Mouse (Mus musculus) left cerebral cortex, postnatal 25 days (tissue): ENCODE measurements at regions not wholly inside any gene's neighbourhood (a gene's known extent, or its start where the extent isn't known, plus 50 kb on each side); places are given as distances from the start of the nearest gene placed in this dataset.
A peak's percentile ranks its signal among the peaks of the same experiment; 100 is the strongest.

ENCODE experiments used
- DNase-seq, 2 experiments: peaks; one replicate each; pipeline ENCODE4 v3.0.0; 2022; ENCODE audit warnings: low spot score in 2 of 2, mixed read lengths in 1 of 2
- intact Hi-C: fragments of 180-260 bp; cut with DNase I; formaldehyde crosslinking; loops from one replicate; pipeline ENCODE4 v1.15.1; 2025

DNA sequence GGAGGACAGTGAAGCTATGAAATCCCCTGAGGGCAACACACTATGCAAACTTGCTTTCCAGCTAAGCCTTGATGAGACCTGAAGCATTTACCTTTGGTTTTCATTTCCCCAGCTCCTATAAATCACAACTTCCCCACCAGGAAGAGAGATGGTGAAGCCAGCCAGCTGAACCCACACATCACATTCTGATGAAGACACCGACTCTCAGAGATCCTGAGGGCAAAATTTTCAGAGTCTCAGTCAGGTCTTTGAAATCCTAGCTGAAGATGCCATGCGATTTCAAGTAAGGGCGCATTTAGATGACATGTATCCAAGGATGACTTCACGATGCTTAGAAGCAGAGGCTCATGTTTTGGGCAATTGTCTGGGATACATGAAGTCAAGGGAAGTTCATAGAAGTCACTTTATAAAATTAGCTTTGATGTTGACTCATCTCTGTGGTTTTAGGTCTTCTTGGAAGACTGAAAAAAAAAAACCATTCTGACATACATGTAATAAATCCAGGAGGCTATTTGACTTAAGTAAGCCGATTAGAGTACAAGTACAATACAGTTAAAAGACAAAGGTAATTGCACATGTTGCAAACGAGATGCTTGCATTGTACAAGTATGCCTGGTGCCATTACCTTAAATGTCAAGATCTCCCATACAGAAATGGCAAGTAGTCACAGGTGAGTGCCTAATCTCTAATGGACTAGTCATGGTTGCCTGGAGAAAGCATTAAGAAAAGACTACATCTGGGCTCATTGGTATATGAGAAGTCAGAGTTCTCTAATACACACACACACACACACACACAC, 391.1 kb upstream of the Prickle1 start:
- intact Hi-C loops = no loop called here

DNA sequence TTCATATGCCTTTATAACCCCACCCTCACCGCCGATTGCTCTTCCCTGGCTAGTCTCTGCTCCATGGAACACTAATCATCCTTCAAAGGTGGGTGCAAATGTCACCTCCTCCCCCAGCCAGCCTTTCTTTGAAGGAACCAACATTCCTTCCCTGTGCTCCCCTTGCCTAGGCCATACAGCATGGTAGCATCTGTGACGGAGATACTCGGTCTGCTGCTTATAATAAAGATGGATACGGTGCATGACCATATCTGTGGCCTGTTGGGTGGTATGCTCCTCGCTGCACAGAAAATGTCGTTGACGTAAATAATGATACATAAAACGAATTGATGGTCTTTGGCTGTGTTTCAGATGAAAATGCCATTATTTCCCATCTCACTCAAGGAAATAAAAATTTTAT, 386.4 kb upstream of the Prickle1 start:
- no peak for DNase-seq

More for the DNA sequence above, 391.1 kb upstream of the Prickle1 start:
- DNase-seq = no peak

DNA sequence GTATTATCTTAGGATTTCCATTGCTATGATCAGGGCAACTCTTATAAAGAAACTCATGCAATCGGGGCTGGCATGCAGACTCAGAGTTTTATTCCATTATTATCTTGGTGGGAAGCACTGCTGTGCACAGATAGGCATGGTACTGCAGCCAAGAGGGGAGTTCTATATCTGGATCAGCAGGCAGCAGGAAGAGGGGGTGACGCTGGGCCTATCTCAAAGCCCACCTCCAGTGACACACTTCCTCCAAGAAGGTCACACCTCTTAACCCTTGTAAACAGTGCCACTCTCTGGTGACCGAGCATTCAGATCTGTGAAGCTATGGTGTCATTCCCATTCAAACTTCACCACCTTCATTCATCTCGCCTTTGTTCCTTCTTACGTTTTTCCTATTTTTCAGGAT, 381.8 kb upstream of the Prickle1 start:
- intact Hi-C loops = no loop called here
- peak in 1 of 2 experiments; percentile 30 for DNase-seq

More for the DNA sequence above, 386.4 kb upstream of the Prickle1 start:
- intact Hi-C loops = no loop called here

- DNase-seq = no peak
- intact Hi-C loops = no loop called here
Measured at GRCm38 (mm10) chr15:93974727-93975126, 379.0 kb upstream of the Prickle1 start.

DNA sequence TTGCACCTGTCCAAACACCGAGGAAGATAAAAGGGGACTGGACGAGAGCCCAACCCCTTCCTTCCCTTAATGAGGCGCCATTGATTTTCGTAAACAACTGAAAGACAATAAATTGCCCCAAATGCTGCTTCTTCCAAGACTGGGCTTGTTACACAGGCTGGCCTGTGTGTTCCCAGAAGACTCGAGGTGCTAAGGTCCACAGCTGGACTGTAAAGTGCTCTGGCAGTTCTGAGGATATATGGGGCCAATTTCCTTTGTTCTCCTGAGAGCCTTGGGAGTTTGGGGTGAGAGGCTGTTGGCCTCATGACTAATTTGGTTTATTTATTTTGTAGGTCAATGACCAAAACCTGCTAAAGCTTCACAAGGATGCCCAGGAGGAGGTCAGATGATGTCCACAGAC, 377.3 kb upstream of the Prickle1 start:
- intact Hi-C loops = no loop called here
- no peak for DNase-seq

GRCm38 (mm10) chr15:93961950-93962349, 366.3 kb upstream of the Prickle1 start:
- intact Hi-C loops = no loop called here
- DNase-seq = no peak

DNA sequence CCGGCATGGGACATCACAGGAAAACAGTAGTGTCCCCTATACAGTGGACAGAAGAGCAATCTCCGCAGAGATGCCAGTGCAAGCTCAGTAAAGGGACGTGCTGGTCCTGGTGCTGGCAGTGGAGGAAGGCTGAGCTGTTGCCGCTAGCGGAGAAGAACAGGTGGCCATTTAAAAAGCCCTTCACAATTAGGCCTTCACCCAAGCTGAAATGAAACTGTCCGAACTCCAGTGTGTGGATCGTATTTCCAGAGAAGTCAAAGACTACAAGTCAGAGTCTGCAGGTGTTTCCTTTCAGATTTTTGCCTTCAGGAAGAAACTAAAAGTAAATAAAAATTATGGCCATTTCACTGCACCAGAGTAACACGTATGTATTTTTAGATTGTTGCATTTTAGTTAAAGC, 364.2 kb upstream of the Prickle1 start:
- intact Hi-C loops = no loop called here
- no peak for DNase-seq

DNA sequence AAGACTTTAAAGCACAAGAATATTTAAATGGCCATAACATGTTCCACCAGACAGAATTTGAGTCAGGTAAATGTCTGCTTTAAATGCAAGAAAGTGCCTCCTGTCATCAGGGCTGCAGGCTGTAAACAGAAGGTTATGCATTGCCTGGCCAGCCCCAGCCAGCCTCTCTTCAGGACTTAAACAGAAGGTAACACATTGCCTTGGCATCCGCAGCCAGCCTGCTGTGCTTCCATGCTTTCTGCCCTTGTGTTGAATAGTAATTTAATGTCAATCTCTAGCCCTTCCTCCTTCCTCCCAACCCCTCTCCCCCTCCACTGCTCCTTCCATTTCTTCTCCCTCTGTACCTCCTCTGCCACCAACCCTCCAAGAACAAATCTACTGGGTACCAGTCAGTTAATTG, 362.4 kb upstream of the Prickle1 start:
- no peak for DNase-seq
- intact Hi-C loops = no loop called here

GRCm38 (mm10) chr15:93956801-93957200, 361.1 kb upstream of the Prickle1 start:
- intact Hi-C loops = no loop called here
- DNase-seq = peak; percentile 17 to 35

DNA sequence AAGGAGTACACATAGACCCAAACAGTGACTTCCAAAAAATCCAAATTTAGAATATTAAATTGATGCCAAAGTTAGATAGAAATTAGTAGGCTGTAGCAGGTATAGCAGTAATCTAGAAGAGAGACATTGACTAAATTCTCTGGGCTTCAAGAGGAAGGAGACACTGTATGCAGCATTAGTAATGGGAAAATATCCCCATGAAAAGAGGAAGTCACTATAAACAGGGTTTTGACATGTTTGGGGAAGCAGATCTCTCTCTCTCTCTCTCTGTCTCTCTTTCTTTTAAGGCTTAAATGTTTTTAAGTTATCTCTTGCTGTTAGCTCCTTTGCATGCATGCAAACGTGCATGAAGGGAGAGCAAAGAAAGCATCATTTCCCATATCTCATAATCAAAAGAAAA, 357.9 kb upstream of the Prickle1 start:
- DNase-seq = no peak
- intact Hi-C loops = no loop called here

DNA sequence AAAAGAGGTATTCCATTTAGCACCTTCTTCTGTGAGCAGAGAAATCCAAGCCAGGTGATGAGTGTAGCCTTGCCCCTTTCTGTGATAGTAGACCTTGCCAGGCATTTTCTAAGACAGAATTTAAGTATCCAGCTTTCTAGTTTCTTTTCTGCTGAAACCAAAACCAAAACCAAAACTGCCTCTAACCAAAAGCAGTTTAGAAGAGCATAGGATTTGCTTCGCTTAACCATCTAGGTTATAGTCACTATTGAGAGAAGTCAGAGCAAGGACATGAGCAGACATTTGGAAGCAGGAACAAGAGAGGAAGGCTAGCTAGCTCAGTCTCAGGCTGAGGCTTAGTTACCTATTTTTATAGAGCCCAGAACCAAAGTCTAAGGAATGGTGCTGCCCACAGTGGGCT, 354.8 kb upstream of the Prickle1 start:
- intact Hi-C loops = no loop called here

DNA sequence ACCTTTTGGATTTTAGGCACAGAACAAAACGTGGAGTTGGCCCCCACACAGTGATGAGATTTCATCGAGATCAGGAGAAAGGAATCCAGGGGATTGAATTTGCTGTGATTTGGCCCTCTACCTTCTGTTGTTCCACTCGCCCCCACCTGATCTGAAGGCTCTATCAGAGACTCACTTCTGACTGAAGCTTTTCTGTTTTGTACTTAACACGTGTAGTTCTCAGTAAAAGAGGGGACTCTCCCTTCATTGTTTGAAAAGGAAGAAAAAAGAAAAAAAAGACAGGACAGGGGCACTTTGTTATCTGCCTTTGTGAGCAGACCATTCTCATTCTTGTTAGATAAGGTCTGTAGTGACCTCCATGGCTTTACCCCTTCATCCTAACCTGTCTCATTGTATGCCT, 353.2 kb upstream of the Prickle1 start:
- no peak for DNase-seq
- intact Hi-C loops = no loop called here

More for the DNA sequence above, 354.8 kb upstream of the Prickle1 start:
- DNase-seq = no peak

- DNase-seq = no peak
- intact Hi-C loops = no loop called here
Measured at GRCm38 (mm10) chr15:93943545-93943944, 347.9 kb upstream of the Prickle1 start.

DNA sequence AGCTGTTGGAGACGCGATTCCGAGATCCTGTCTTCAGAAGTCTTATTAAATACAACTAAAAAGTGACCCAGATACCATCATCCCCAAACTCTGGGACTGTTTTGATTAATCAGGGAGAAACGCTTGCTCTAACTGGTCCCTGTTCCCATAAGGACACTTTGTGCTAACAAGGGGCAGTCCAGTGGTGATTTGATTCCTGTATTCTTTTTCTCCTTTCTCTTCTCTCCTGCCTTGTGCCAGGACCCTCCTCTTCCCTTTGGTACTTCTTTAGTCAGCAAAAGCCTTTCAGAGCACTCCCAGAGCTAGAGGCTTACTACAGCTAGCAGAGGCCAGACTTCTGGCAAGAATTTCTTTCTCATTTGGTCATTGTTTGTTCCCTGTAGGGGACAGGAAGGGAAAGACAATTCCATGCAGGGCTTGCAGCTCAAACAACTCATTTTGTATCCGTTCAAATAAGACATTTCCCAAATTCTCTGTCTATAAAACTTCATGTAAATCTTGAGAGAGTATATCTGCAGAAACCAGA, 337.3 kb upstream of the Prickle1 start:
- DNase-seq = peak in 1 of 2 experiments; percentile 19
- intact Hi-C loops = no loop called here

GRCm38 (mm10) chr15:93926842-93927241, 331.2 kb upstream of the Prickle1 start:
- intact Hi-C loops = no loop called here
- DNase-seq = no peak

GRCm38 (mm10) chr15:93926262-93926661, 330.6 kb upstream of the Prickle1 start:
- intact Hi-C loops = no loop called here
- DNase-seq = no peak

- intact Hi-C loops = no loop called here
- DNase-seq = no peak
Measured at GRCm38 (mm10) chr15:93921457-93922234, 326.0 kb upstream of the Prickle1 start.

GRCm38 (mm10) chr15:93920996-93921395, 325.3 kb upstream of the Prickle1 start:
- intact Hi-C loops = no loop called here

GRCm38 (mm10) chr15:93919577-93919976, 323.9 kb upstream of the Prickle1 start:
- intact Hi-C loops = loop anchor here (5.0 kb wide), 1 partner anchor 322 kb away; the partner anchor contains the start of gene Prickle1
- DNase-seq = no peak

More at GRCm38 (mm10) chr15:93920996-93921395, 325.3 kb upstream of the Prickle1 start:
- peak in 1 of 2 experiments; percentile 81 for DNase-seq

- intact Hi-C loops = loop anchor here (5.0 kb wide), 1 partner anchor 320 kb away; the partner anchor contains the start of gene Prickle1
- peak in 1 of 2 experiments; percentile 18 for DNase-seq
Measured at GRCm38 (mm10) chr15:93916856-93917255, 321.2 kb upstream of the Prickle1 start.
